Comparison of ENCODE assay signal across 16 mouse cellular contexts in genomic region chr6:91804177-91804576, GRCm38 (mm10). TPM values are rescaled to one million over a fixed set of nuclear protein-coding genes. Genes with fewer than 3 reads are reported as not detected.
DNase-seq lines count a peak whose midpoint lies in the region; ATAC-seq lines count a peak whose summit lies in the region.
"Had no signal": no experiment of that assay in that cellular context is flagged by ENCODE, and none has a peak within 500 bp of the region (broad histone marks: within the 10 kb centered on the region; RNA-seq: fewer than 3 reads in every experiment).

No protein-coding gene starts in this region.

- no peaks in the 10 kb centered on the region for H3K9me3 ChIP-seq in heart, embryonic 13.5 days
- no peaks in the 10 kb centered on the region for H3K9me3 ChIP-seq in hindbrain, embryonic 16.5 days (ENCODE audit: control insufficient read depth, low read length)
- H3K9me3 ChIP-seq: G1E had no signal

- no peak for DNase-seq in heart, postnatal 14 days
- peak; percentile 41 for DNase-seq in cerebellum, adult 11 months
- DNase-seq in cerebellum, postnatal 10 days = peak; percentile 76 to 84
- no peak for DNase-seq in right cerebral cortex, postnatal 4 days
- DNase-seq in natural killer cell, adult 2 months (ENCODE audit: low spot score in 2 of 2) = no peak
- DNase-seq: adrenal gland, postnatal 25 days; gastrocnemius, postnatal 36 days; liver, postnatal 0 days; thymus, postnatal 25 days had no signal

- intact Hi-C loops in heart, postnatal 14 days (cut with DNase I) = no loop called here

- peak overlapping the region; percentile 28 for H3K27ac ChIP-seq in heart, embryonic 13.5 days (replicated peaks)
- H3K27ac ChIP-seq in hindbrain, embryonic 16.5 days (ENCODE audit: low read depth, low read length) = peak overlapping the region; percentile 54
- H3K27ac ChIP-seq: left cerebral cortex, adult 2 months; stomach, postnatal 0 days had no signal

- WGBS in heart, embryonic 13.5 days = 41% methylated on average over 7 of the region's 7 CpGs
- WGBS in hindbrain, embryonic 16.5 days = 43% methylated on average over 7 of the region's 7 CpGs

- no peak overlapping the region for H3K4me2 ChIP-seq in heart, embryonic 13.5 days
- H3K4me2 ChIP-seq in hindbrain, embryonic 16.5 days (ENCODE audit: low read length) = no peak overlapping the region

- H3K4me3 ChIP-seq in heart, embryonic 13.5 days = no peak overlapping the region
- H3K4me3 ChIP-seq in hindbrain, embryonic 16.5 days (ENCODE audit: low read length) = no peak overlapping the region

- no peak for ATAC-seq in heart, embryonic 13.5 days (ENCODE audit: extremely low read depth, insufficient number of reproducible peaks, low FRiP score, low TSS enrichment)
- 0 out of 2 replicates have a peak, but pooled peaks have one; percentile 29 for ATAC-seq in hindbrain, embryonic 16.5 days
- no peak for ATAC-seq in granulocyte monocyte progenitor cell, adult 5-6 weeks (replicated peaks; ENCODE audit: poor library complexity, severe bottlenecking)
- ATAC-seq: liver, postnatal 0 days had no signal

- peaks cover 64% of the 10 kb centered on the region for H3K27me3 ChIP-seq in heart, embryonic 13.5 days (replicated peaks)
- H3K27me3 ChIP-seq in hindbrain, embryonic 16.5 days (replicated peaks; ENCODE audit: control insufficient read depth, insufficient read depth, low read length) = no peaks in the 10 kb centered on the region; the same call in 1 of the 2 replicates

- peaks cover 61% of the 10 kb centered on the region for H3K4me1 ChIP-seq in heart, embryonic 13.5 days
- H3K4me1 ChIP-seq in hindbrain, embryonic 16.5 days (ENCODE audit: control insufficient read depth, insufficient read depth, low read depth, low read length) = peaks cover 17% of the 10 kb centered on the region

- H3K36me3 ChIP-seq in heart, embryonic 13.5 days = no peaks in the 10 kb centered on the region
- no peaks in the 10 kb centered on the region for H3K36me3 ChIP-seq in hindbrain, embryonic 16.5 days (ENCODE audit: control insufficient read depth, insufficient read depth, low read length)
- H3K36me3 ChIP-seq: G1E had no signal

- H3K9ac ChIP-seq in heart, embryonic 13.5 days = peak overlapping the region; percentile 5; the same call in 1 of the 2 replicates
- H3K9ac ChIP-seq in hindbrain, embryonic 16.5 days (ENCODE audit: low read depth, low read length) = no peak overlapping the region
- H3K9ac ChIP-seq: liver, postnatal 0 days had no signal

RNA-seq across cellular contexts. Expression of gene Grip2, which starts 22.9 kb away (rescaled TPM):
- 6.7 and 7.4 TPM in 2 replicates for polyA plus RNA-seq in heart, embryonic 13.5 days (2015; fragmentation: Nextera tagmentation; extraction: Ambion mirVana)
- 10 to 100 TPM; 12.0 to 12.5 TPM for total RNA-seq in heart, postnatal 14 days (2021)
- polyA plus RNA-seq in hindbrain, embryonic 16.5 days (2015; fragmentation: Nextera tagmentation; extraction: Ambion mirVana) = 6.3 and 8.2 TPM in 2 replicates
- total RNA-seq in granulocyte monocyte progenitor cell, adult 5-6 weeks (2014; fragmentation: Nextera tagmentation) = not detected in 2 replicates
- not detected in 2 replicates for total RNA-seq in granulocyte monocyte progenitor cell, adult 5-6 weeks (2017)
- total RNA-seq: common myeloid progenitor, adult 5-6 weeks had no signal
- polyA plus RNA-seq: G1E; liver, postnatal 0 days had no signal

Comparison
In these comparisons a context has a peak if more than half of its experiments do, and no peak if none do; other contexts are left out.
1. DNase-seq: peak in cerebellum, adult 11 months (single experiment) and cerebellum, postnatal 10 days (2 of 2); none in heart, postnatal 14 days (0 of 2), right cerebral cortex, postnatal 4 days (single experiment) and natural killer cell, adult 2 months (0 of 2).
2. RNA of gene Grip2, which starts 22.9 kb away (total RNA-seq): 12.0 to 12.5 TPM in heart, postnatal 14 days; not detected in granulocyte monocyte progenitor cell, adult 5-6 weeks; every median in the first group is over 10 times any median in the second.